Mouse (Mus musculus): ENCODE results near the gene Tmem231. TPM values are rescaled to one million over a fixed set of nuclear protein-coding genes. Genes with fewer than 3 reads are reported as not detected.

Gene Tmem231
- polyA plus RNA-seq, 1 experiment from 2014 or later = 16.3 TPM

- no peaks in the 10 kb centered on the region for H3K9me3 ChIP-seq
- WGBS = 31% methylated on average over 10 of the region's 10 CpGs
- no peak; the same call in 1 of the 2 replicates for ATAC-seq (ENCODE audit: low read depth)
- no peak overlapping the region for H3K4me3 ChIP-seq
- H3K27ac ChIP-seq (replicated peaks) = no peak overlapping the region
- H3K36me3 ChIP-seq = peaks cover 7% of the 10 kb centered on the region
- no peak overlapping the region for H3K9ac ChIP-seq
- no peak overlapping the region for H3K4me2 ChIP-seq
- no peaks in the 10 kb centered on the region for H3K27me3 ChIP-seq
- no peaks in the 10 kb centered on the region for H3K4me1 ChIP-seq (replicated peaks)
These were observed 10.3 kb downstream of the Tmem231 start for GRCm38 (mm10) chr8:111923383-111923804.

- H3K27me3 ChIP-seq = no peaks in the 10 kb centered on the region
- no peak for ATAC-seq (ENCODE audit: low read depth)
- WGBS = 89% methylated on average over 4 of the region's 4 CpGs
- no peak overlapping the region for H3K4me3 ChIP-seq
- H3K9me3 ChIP-seq = no peaks in the 10 kb centered on the region
- no peaks in the 10 kb centered on the region for H3K4me1 ChIP-seq (replicated peaks)
- H3K36me3 ChIP-seq = peaks cover 21% of the 10 kb centered on the region
- no peak overlapping the region for H3K27ac ChIP-seq (replicated peaks)
- H3K9ac ChIP-seq = no peak overlapping the region
- no peak overlapping the region for H3K4me2 ChIP-seq
These were observed 12.7 kb downstream of the Tmem231 start for GRCm38 (mm10) chr8:111920971-111921370.

- Histone ChIP-seq H3K4me1 (replicated peaks) (no peaks in the 10 kb centered on the region), H3K4me3 (no peak overlapping the region), H3K27me3 (no peaks in the 10 kb centered on the region), H3K27ac (replicated peaks) (no peak overlapping the region), H3K9ac (no peak overlapping the region), H3K9me3 (no peaks in the 10 kb centered on the region), H3K4me2 (no peak overlapping the region), H3K36me3 (peaks cover 21% of the 10 kb centered on the region)
- no peak for ATAC-seq (ENCODE audit: low read depth)
- WGBS = 81% methylated on average over 2 of the region's 2 CpGs
These were observed 14.0 kb downstream of the Tmem231 start for GRCm38 (mm10) chr8:111919663-111920062.

- Histone ChIP-seq H3K27ac (replicated peaks) (peak overlapping the region; percentile 81), H3K4me3 (no peak overlapping the region), H3K4me1 (replicated peaks) (peaks cover 39% of the 10 kb centered on the region), H3K36me3 (peaks cover 11% of the 10 kb centered on the region), H3K4me2 (0 out of 2 replicates have a peak overlapping the region, but pooled peaks have one; percentile 5), H3K9me3 (no peaks in the 10 kb centered on the region), H3K9ac (no peak overlapping the region), H3K27me3 (peaks cover 3% of the 10 kb centered on the region; the same call in 1 of the 2 replicates)
- peak; percentile 89 for ATAC-seq (ENCODE audit: low read depth)
- 23% methylated on average over 12 of the region's 12 CpGs for WGBS
These were observed 20.7 kb downstream of the Tmem231 start for GRCm38 (mm10) chr8:111912860-111913432.

GRCm38 (mm10) chr8:111911572-111911971, 22.1 kb downstream of the Tmem231 start:
- H3K9ac ChIP-seq = no peak overlapping the region
- peak overlapping the region; percentile 81 for H3K27ac ChIP-seq (replicated peaks)
- 24% methylated on average over 7 of the region's 7 CpGs for WGBS
- H3K36me3 ChIP-seq = peaks cover 2% of the 10 kb centered on the region; the same call in 1 of the 2 replicates
- no peaks in the 10 kb centered on the region for H3K9me3 ChIP-seq
- H3K4me2 ChIP-seq = no peak overlapping the region
- ATAC-seq (ENCODE audit: low read depth) = no peak
- H3K27me3 ChIP-seq = peaks cover 3% of the 10 kb centered on the region; the same call in 1 of the 2 replicates
- no peak overlapping the region for H3K4me3 ChIP-seq
- H3K4me1 ChIP-seq (replicated peaks) = peaks cover 39% of the 10 kb centered on the region

GRCm38 (mm10) chr8:111909621-111910450, 23.8 kb downstream of the Tmem231 start, which contains the start of gene Chst5:
Chst5 (minus strand) TSS chr8:111910447.
- 0 out of 2 replicates have a peak, but pooled peaks have one; percentile 57 for ATAC-seq (ENCODE audit: low read depth)
- Histone ChIP-seq H3K36me3 (no peaks in the 10 kb centered on the region), H3K4me3 (peak within 1 kb of the TSS; percentile 44), H3K4me2 (peak within 1 kb of the TSS; percentile 80), H3K27me3 (peaks cover 3% of the 10 kb centered on the region; the same call in 1 of the 2 replicates), H3K9ac (peak within 1 kb of the TSS; percentile 77), H3K9me3 (no peaks in the 10 kb centered on the region), H3K27ac (replicated peaks) (no peak within 1 kb of the TSS), H3K4me1 (replicated peaks) (peaks cover 39% of the 10 kb centered on the region)
- 3% methylated on average over 46 of the region's 47 CpGs for WGBS

- no peak for ATAC-seq (ENCODE audit: low read depth)
- 73% methylated on average over 7 of the region's 8 CpGs for WGBS
- H3K36me3 ChIP-seq = no peaks in the 10 kb centered on the region
- H3K4me3 ChIP-seq = no peak overlapping the region
- no peak overlapping the region for H3K27ac ChIP-seq (replicated peaks)
- H3K9me3 ChIP-seq = no peaks in the 10 kb centered on the region
- H3K27me3 ChIP-seq = peaks cover 3% of the 10 kb centered on the region; the same call in 1 of the 2 replicates
- peaks cover 15% of the 10 kb centered on the region for H3K4me1 ChIP-seq (replicated peaks)
- no peak overlapping the region for H3K4me2 ChIP-seq
- no peak overlapping the region for H3K9ac ChIP-seq
These were observed 28.1 kb downstream of the Tmem231 start for GRCm38 (mm10) chr8:111905500-111906121.

- Histone ChIP-seq H3K4me2 (no peak overlapping the region), H3K9me3 (no peaks in the 10 kb centered on the region), H3K4me3 (no peak overlapping the region), H3K9ac (no peak overlapping the region), H3K36me3 (no peaks in the 10 kb centered on the region), H3K27me3 (no peaks in the 10 kb centered on the region), H3K4me1 (replicated peaks) (no peaks in the 10 kb centered on the region), H3K27ac (replicated peaks) (no peak overlapping the region)
- 43% methylated on average over 5 of the region's 5 CpGs for WGBS
- no peak for ATAC-seq (ENCODE audit: low read depth)
These were observed 31.6 kb downstream of the Tmem231 start for GRCm38 (mm10) chr8:111902080-111902479.

GRCm38 (mm10) chr8:111898586-111898985, 35.1 kb downstream of the Tmem231 start:
- no peak for ATAC-seq (ENCODE audit: low read depth)
- H3K4me1 ChIP-seq (replicated peaks) = no peaks in the 10 kb centered on the region
- 30% methylated on average over 10 of the region's 10 CpGs for WGBS
- no peak overlapping the region for H3K9ac ChIP-seq
- H3K4me2 ChIP-seq = no peak overlapping the region
- no peaks in the 10 kb centered on the region for H3K27me3 ChIP-seq
- H3K36me3 ChIP-seq = no peaks in the 10 kb centered on the region
- no peaks in the 10 kb centered on the region for H3K9me3 ChIP-seq
- H3K4me3 ChIP-seq = no peak overlapping the region
- H3K27ac ChIP-seq (replicated peaks) = no peak overlapping the region

GRCm38 (mm10) chr8:111894955-111895354, 38.7 kb downstream of the Tmem231 start:
- H3K4me1 ChIP-seq (replicated peaks) = peaks cover 7% of the 10 kb centered on the region
- 88% methylated on average over 7 of the region's 7 CpGs for WGBS
- no peak overlapping the region for H3K27ac ChIP-seq (replicated peaks)
- peaks cover 27% of the 10 kb centered on the region for H3K27me3 ChIP-seq
- ATAC-seq (ENCODE audit: low read depth) = no peak
- H3K36me3 ChIP-seq = no peaks in the 10 kb centered on the region
- no peak overlapping the region for H3K9ac ChIP-seq
- H3K4me3 ChIP-seq = no peak overlapping the region
- no peak overlapping the region for H3K4me2 ChIP-seq
- H3K9me3 ChIP-seq = no peaks in the 10 kb centered on the region

- Histone ChIP-seq H3K9ac (no peak overlapping the region), H3K4me3 (no peak overlapping the region), H3K27ac (replicated peaks) (no peak overlapping the region), H3K9me3 (no peaks in the 10 kb centered on the region), H3K4me2 (no peak overlapping the region), H3K27me3 (peaks cover 50% of the 10 kb centered on the region), H3K36me3 (no peaks in the 10 kb centered on the region), H3K4me1 (replicated peaks) (peaks cover 17% of the 10 kb centered on the region)
- ATAC-seq (ENCODE audit: low read depth) = no peak
- WGBS = 71% methylated on average over 5 of the region's 5 CpGs
These were observed 41.1 kb downstream of the Tmem231 start for GRCm38 (mm10) chr8:111892615-111893014.

- Histone ChIP-seq H3K9ac (no peak overlapping the region), H3K27ac (replicated peaks) (no peak overlapping the region), H3K4me3 (no peak overlapping the region), H3K9me3 (no peaks in the 10 kb centered on the region), H3K4me1 (replicated peaks) (peaks cover 17% of the 10 kb centered on the region), H3K4me2 (no peak overlapping the region), H3K27me3 (peaks cover 52% of the 10 kb centered on the region), H3K36me3 (no peaks in the 10 kb centered on the region)
- no peak for ATAC-seq (ENCODE audit: low read depth)
- WGBS = 35% methylated on average over 8 of the region's 8 CpGs
These were observed 41.7 kb downstream of the Tmem231 start for GRCm38 (mm10) chr8:111891983-111892382.

Data from neural tube, embryonic 13.5 days (tissue).